Mouse (Mus musculus) myocyte (in vitro differentiated cells): ENCODE results near the gene Hnf4a. TPM values are rescaled to one million over a fixed set of nuclear protein-coding genes. Genes with fewer than 3 reads are reported as not detected.

ENCODE experiments used
- H3K27me3 ChIP-seq: one replicate; pipeline ENCODE4 v1.6.1; 2011; ENCODE audit not compliant: control insufficient read depth, insufficient read depth, insufficient read length
- H3K36me3 ChIP-seq: one replicate; pipeline ENCODE4 v1.6.1; 2011; ENCODE audit not compliant: control insufficient read depth, insufficient read depth
- H3K4me2 ChIP-seq: one replicate; pipeline ENCODE4 v1.6.1; 2011; ENCODE audit warnings: low read depth, control low read depth
- H3K4me3 ChIP-seq: one replicate; pipeline ENCODE4 v1.5.1; 2011; ENCODE audit warnings: mild to moderate bottlenecking, control low read depth, moderate library complexity
- H3K79me2 ChIP-seq: one replicate; pipeline ENCODE4 v1.6.1; 2011; ENCODE audit not compliant: control insufficient read depth, insufficient read depth
- H3ac ChIP-seq: one replicate; pipeline ENCODE4 v1.6.1; 2011; ENCODE audit not compliant: control insufficient read depth, insufficient read length
- CEBPB ChIP-seq: IDR thresholded peaks from 2 replicates; pipeline ENCODE4 v1.6.1; 2011; ENCODE audit warnings: mild to moderate bottlenecking, moderate library complexity; ENCODE audit not compliant: poor library complexity, insufficient read depth, severe bottlenecking
- E2F4 ChIP-seq: IDR thresholded peaks from one replicate; pipeline ENCODE4 v1.6.1; 2011; ENCODE audit warnings: mild to moderate bottlenecking, control low read depth, moderate library complexity; ENCODE audit not compliant: insufficient read depth
- MAX ChIP-seq: IDR thresholded peaks from one replicate; pipeline ENCODE4 v1.6.1; 2011; ENCODE audit warnings: low read depth, mild to moderate bottlenecking, control low read depth
- MYOD1 ChIP-seq, 3 experiments: IDR thresholded peaks; one replicate each; pipeline ENCODE4 v1.6.1; 2011; ENCODE audit warnings: control low read depth in 2 of 3, low read depth in 2 of 3, mild to moderate bottlenecking in 2 of 3, moderate library complexity in 1 of 3; ENCODE audit not compliant: insufficient read length in 2 of 3, control insufficient read depth in 1 of 3
- MYOG ChIP-seq, 3 experiments: IDR thresholded peaks; one replicate each; pipeline ENCODE4 v1.6.1; 2011; ENCODE audit warnings: control low read depth in 2 of 3, low read depth in 2 of 3, mild to moderate bottlenecking in 2 of 3; ENCODE audit not compliant: insufficient read length in 2 of 3, control insufficient read depth in 1 of 3, insufficient read depth in 1 of 3
- POLR2A ChIP-seq: IDR thresholded peaks from one replicate; pipeline ENCODE4 v1.6.1; 2011; ENCODE audit warnings: low read depth, mild to moderate bottlenecking, control low read depth, moderate library complexity; ENCODE audit not compliant: insufficient read length
- POLR2AphosphoS2 ChIP-seq: IDR thresholded peaks from one replicate; pipeline ENCODE4 v1.6.1; 2011; ENCODE audit warnings: low read depth, control low read depth; ENCODE audit not compliant: insufficient read length
- REST ChIP-seq: IDR thresholded peaks from one replicate; pipeline ENCODE4 v1.6.1; 2011; ENCODE audit warnings: mild to moderate bottlenecking, control low read depth, moderate library complexity; ENCODE audit not compliant: insufficient read depth, insufficient read length
- SRF ChIP-seq: IDR thresholded peaks from one replicate; pipeline ENCODE4 v1.6.1; 2011; ENCODE audit warnings: low read depth; ENCODE audit not compliant: control insufficient read depth, insufficient read length
- TCF12 ChIP-seq: IDR thresholded peaks from one replicate; pipeline ENCODE4 v1.6.1; 2011; ENCODE audit warnings: mild to moderate bottlenecking, control low read depth; ENCODE audit not compliant: poor library complexity, insufficient read depth, severe bottlenecking
- TCF3 ChIP-seq: IDR thresholded peaks from one replicate; pipeline ENCODE4 v1.6.1; 2011; ENCODE audit warnings: low read depth, control low read depth; ENCODE audit not compliant: insufficient read length
- USF1 ChIP-seq: IDR thresholded peaks from one replicate; pipeline ENCODE4 v1.6.1; 2011; ENCODE audit warnings: low read depth, mild to moderate bottlenecking, control low read depth, moderate library complexity
- polyA plus RNA-seq: library from polyadenylated mRNA; unstranded; fragments of >200 nt; fragmentation: generic; extraction: Trizol; gene quantifications from one replicate; pipeline ENCODE4 v1.2.1, GENCODE M21; 2012; ENCODE audit warnings: missing spikeins

Hnf4a gene
- polyA plus RNA-seq, 1 experiment = not detected

DNA sequence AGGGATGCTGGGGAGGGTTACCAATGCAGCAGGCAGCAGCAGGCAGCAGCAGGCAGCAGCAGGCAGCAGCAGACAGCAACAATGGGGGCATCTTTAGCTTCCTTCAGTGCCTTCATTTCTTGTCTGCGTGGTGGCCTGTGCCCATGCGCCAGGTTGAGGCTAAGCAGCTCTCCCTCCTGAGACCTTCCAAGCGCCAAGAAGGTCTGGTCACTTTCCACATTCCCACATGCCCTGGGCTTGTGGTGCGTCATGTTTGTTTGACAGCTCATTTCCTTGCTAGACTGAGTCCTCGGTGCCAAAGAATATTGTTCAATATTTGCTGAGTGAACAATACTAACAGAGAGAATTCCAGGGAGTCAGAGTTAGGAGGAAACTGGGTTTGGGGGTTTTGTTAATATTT, 12.6 kb upstream of the Hnf4a start:
- Histone ChIP-seq H3K27me3 (peaks cover 31% of the 10 kb centered on the region), H3K79me2 (no peaks in the 10 kb centered on the region), H3ac (no peak overlapping the region), H3K4me3 (no peak overlapping the region), H3K36me3 (no peaks in the 10 kb centered on the region), H3K4me2 (peak overlapping the region; percentile 12)
- TF ChIP-seq TCF3 = no peak
- no peak for TF ChIP-seq MAX
- no peak for TF ChIP-seq POLR2A

DNA sequence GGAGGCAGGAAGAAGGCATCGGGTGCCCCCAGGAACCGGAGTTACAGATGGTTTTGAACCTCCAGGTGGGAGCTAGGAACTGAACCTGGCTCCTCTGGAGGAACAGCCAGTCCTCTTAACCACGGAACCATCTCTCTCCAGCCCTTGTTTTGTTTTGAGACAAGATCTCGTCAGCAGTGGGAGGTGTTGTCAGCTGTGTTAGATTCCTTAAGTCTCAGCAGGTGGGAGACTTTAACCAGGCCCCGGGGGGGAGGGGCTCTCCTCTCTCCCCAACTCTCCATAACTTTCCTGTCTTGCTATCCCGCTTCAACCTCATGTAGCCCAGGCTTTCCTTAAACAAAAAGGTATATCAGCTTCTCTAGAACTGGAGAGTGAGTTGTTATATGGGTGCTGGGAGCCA, 12.2 kb upstream of the Hnf4a start:
- TF ChIP-seq TCF12 (no peak), POLR2A (no peak), SRF (no peak), TCF3 (no peak), POLR2AphosphoS2 (no peak), CEBPB (no peak), E2F4 (no peak), MYOG (IDR thresholded peaks at IDR 0.05; ENCODE audit: control insufficient read depth in 1 of 3, insufficient read depth in 1 of 3, insufficient read length in 2 of 3, low read depth in 2 of 3) (no peak), REST (no peak), USF1 (no peak), MYOD1 (IDR thresholded peaks at IDR 0.05; ENCODE audit: control insufficient read depth in 1 of 3, insufficient read length in 2 of 3, low read depth in 2 of 3) (no peak)
- no peaks in the 10 kb centered on the region for H3K36me3 ChIP-seq
- H3K79me2 ChIP-seq = no peaks in the 10 kb centered on the region
- H3K27me3 ChIP-seq = peaks cover 31% of the 10 kb centered on the region
- H3K4me3 ChIP-seq = no peak overlapping the region
- H3ac ChIP-seq = no peak overlapping the region
- H3K4me2 ChIP-seq = no peak overlapping the region

- Histone ChIP-seq H3K4me3 (no peak overlapping the region), H3K36me3 (no peaks in the 10 kb centered on the region), H3K4me2 (no peak overlapping the region), H3K79me2 (no peaks in the 10 kb centered on the region), H3ac (no peak overlapping the region), H3K27me3 (peaks cover 57% of the 10 kb centered on the region)
- TF ChIP-seq SRF (no peak), POLR2AphosphoS2 (no peak), USF1 (no peak), MYOG (IDR thresholded peaks at IDR 0.05; ENCODE audit: control insufficient read depth in 1 of 3, insufficient read depth in 1 of 3, insufficient read length in 2 of 3, low read depth in 2 of 3) (no peak), REST (no peak), CEBPB (no peak), MAX (no peak), POLR2A (no peak), TCF12 (no peak), MYOD1 (IDR thresholded peaks at IDR 0.05; ENCODE audit: control insufficient read depth in 1 of 3, insufficient read length in 2 of 3, low read depth in 2 of 3) (no peak), TCF3 (no peak), E2F4 (no peak)
Observed at GRCm38 (mm10) chr2:163502219-163502618, 4.4 kb upstream of the Hnf4a start.

DNA sequence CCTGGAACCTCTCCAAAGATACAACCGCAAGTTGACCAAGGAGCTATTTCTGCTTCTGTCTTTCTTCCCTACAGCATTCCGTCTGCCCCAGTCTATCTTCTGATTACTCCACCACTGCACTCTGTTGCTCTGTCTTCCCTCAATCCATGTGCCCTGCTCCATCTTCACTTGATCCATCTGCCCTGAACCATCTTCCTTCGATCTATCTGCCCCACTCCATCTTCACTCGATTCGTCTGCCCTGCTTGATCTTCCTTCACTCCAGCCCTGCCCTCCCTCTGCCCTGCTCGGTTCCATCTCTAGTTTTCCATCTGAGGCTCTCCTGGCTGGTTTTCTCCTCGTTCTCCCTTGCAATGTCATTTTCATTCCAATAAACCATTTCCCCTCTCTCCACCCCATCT, 3.4 kb upstream of the Hnf4a start:
- Histone ChIP-seq H3K36me3 (no peaks in the 10 kb centered on the region), H3K79me2 (no peaks in the 10 kb centered on the region), H3K27me3 (peaks cover 54% of the 10 kb centered on the region), H3ac (no peak overlapping the region), H3K4me3 (no peak overlapping the region), H3K4me2 (no peak overlapping the region)
- TF ChIP-seq TCF12 (no peak), REST (no peak), SRF (no peak), MYOD1 (IDR thresholded peaks at IDR 0.05; ENCODE audit: control insufficient read depth in 1 of 3, insufficient read length in 2 of 3, low read depth in 2 of 3) (no peak), USF1 (no peak), E2F4 (no peak), TCF3 (no peak), MAX (no peak), POLR2A (no peak), CEBPB (no peak), POLR2AphosphoS2 (no peak), MYOG (IDR thresholded peaks at IDR 0.05; ENCODE audit: control insufficient read depth in 1 of 3, insufficient read depth in 1 of 3, insufficient read length in 2 of 3, low read depth in 2 of 3) (no peak)

GRCm38 (mm10) chr2:163525761-163526243, 19.2 kb downstream of the Hnf4a start:
- H3K79me2 ChIP-seq = no peaks in the 10 kb centered on the region
- TF ChIP-seq SRF (no peak), POLR2A (no peak), REST (no peak), MYOD1 (IDR thresholded peaks at IDR 0.05; ENCODE audit: control insufficient read depth in 1 of 3, insufficient read length in 2 of 3, low read depth in 2 of 3) (no peak), MAX (no peak), MYOG (IDR thresholded peaks at IDR 0.05; ENCODE audit: control insufficient read depth in 1 of 3, insufficient read depth in 1 of 3, insufficient read length in 2 of 3, low read depth in 2 of 3) (no peak)
- H3ac ChIP-seq = no peak overlapping the region
- peaks cover 21% of the 10 kb centered on the region for H3K27me3 ChIP-seq
- no peak overlapping the region for H3K4me3 ChIP-seq
- no peaks in the 10 kb centered on the region for H3K36me3 ChIP-seq
- H3K4me2 ChIP-seq = no peak overlapping the region
